Mouse (Mus musculus) bone marrow, adult 2 months (tissue): ENCODE results near the gene Nrg3.

Experiments
- CTCF ChIP-seq: fragments of 200-500 bp; IDR thresholded peaks from 2 replicates; pipeline ENCODE4 v1.5.1; 2011; ENCODE audit warnings: low read length, control low read depth; ENCODE audit not compliant: control insufficient read depth, insufficient read depth
- POLR2A ChIP-seq: fragments of 200-500 bp; IDR thresholded peaks from 2 replicates; pipeline ENCODE4 v1.6.1; 2011; ENCODE audit warnings: low read depth, mild to moderate bottlenecking, control low read depth, low read length, borderline replicate concordance; ENCODE audit not compliant: control insufficient read depth

- no peak for TF ChIP-seq POLR2A
- TF ChIP-seq CTCF: no peak
These were observed 421.3 kb downstream of the Nrg3 start for GRCm38 (mm10) chr14:39051542-39051941.
